15 mouse cellular contexts compared by ENCODE assay signal in the genomic region with DNA sequence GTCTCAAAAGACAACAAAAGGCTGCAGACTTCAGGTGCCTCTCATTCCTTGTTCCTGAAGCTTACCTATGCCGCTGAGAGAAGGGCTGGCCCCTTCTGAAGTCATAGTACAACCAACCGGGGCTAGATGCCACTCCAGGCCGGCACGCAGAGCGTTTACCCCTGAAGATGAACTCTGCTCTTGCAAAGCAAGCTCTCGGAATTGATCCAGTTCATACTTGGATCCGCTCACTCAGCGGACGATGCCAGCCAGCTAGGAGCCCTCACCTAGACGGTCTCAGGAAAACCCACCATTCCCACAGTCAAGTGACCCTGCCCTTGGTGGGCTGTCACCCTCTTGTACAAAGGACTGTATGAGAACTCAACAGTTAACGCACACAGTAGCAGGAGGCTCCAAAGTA. TPM values are rescaled to one million over a fixed set of nuclear protein-coding genes. Genes with fewer than 3 reads are reported as not detected.
DNase-seq lines count a peak whose midpoint lies in the region; ATAC-seq and TF ChIP-seq lines count a peak whose summit lies in the region.
"Had no signal": no experiment of that assay in that cellular context is flagged by ENCODE, and none has a peak within 500 bp of the region (broad histone marks: within the 10 kb centered on the region; RNA-seq: fewer than 3 reads in every experiment).

No protein-coding gene starts in this region.

- no peak for DNase-seq in heart, postnatal 4 days
- no peak for DNase-seq in cerebellum, adult 11 months
- DNase-seq in left cerebral cortex, postnatal 36 days (ENCODE audit: low spot score in 2 of 2) = no peak
- DNase-seq: cerebellum, adult 2 months; gastrocnemius, postnatal 10 days; lung, embryonic 14.5 days; right cerebral cortex, postnatal 14 days; thymus, postnatal 36 days had no signal

- no peak overlapping the region for H3K4me3 ChIP-seq in heart, embryonic 13.5 days
- no peak overlapping the region for H3K4me3 ChIP-seq in intestine, postnatal 0 days (ENCODE audit: low read depth, low read length)
- H3K4me3 ChIP-seq in kidney, embryonic 15.5 days (replicated peaks) = no peak overlapping the region
- no peak overlapping the region for H3K4me3 ChIP-seq in liver, embryonic 15.5 days (replicated peaks)
- H3K4me3 ChIP-seq: embryonic facial prominence, embryonic 12.5 days; forebrain, embryonic 13.5 days had no signal

- 91% methylated on average over 11 of the region's 11 CpGs for WGBS in heart, embryonic 13.5 days
- WGBS in intestine, postnatal 0 days = 58% methylated on average over 11 of the region's 11 CpGs
- 85% methylated on average over 11 of the region's 11 CpGs for WGBS in kidney, embryonic 15.5 days
- 83% methylated on average over 11 of the region's 11 CpGs for WGBS in liver, embryonic 15.5 days (ENCODE audit: insufficient replicate concordance)

- H3K9me3 ChIP-seq in heart, embryonic 13.5 days = peaks cover 6% of the 10 kb centered on the region; the same call in 1 of the 2 replicates
- H3K9me3 ChIP-seq in intestine, postnatal 0 days (ENCODE audit: control insufficient read depth) = no peaks in the 10 kb centered on the region
- H3K9me3 ChIP-seq in kidney, embryonic 15.5 days (replicated peaks) = no peaks in the 10 kb centered on the region
- 0 out of 2 replicates have a peak, but pooled peaks cover 6% of the 10 kb centered on the region for H3K9me3 ChIP-seq in liver, embryonic 15.5 days (replicated peaks)
- H3K9me3 ChIP-seq: forebrain, embryonic 13.5 days had no signal

- ATAC-seq in heart, embryonic 13.5 days (ENCODE audit: extremely low read depth, insufficient number of reproducible peaks, low FRiP score, low TSS enrichment) = no peak
- no peak for ATAC-seq in intestine, postnatal 0 days
- no peak for ATAC-seq in kidney, embryonic 15.5 days (replicated peaks; ENCODE audit: low FRiP score)
- ATAC-seq in liver, embryonic 15.5 days (ENCODE audit: insufficient read depth) = no peak
- ATAC-seq: CD4-positive, CD25-positive, alpha-beta regulatory T cell, adult 4 months; forebrain, embryonic 13.5 days had no signal

- no peak overlapping the region for H3K9ac ChIP-seq in heart, embryonic 13.5 days
- no peak overlapping the region for H3K9ac ChIP-seq in intestine, postnatal 0 days (ENCODE audit: low read depth, low read length)
- H3K9ac ChIP-seq in kidney, embryonic 15.5 days = no peak overlapping the region
- no peak overlapping the region for H3K9ac ChIP-seq in liver, embryonic 15.5 days
- H3K9ac ChIP-seq: embryonic facial prominence, embryonic 12.5 days; forebrain, embryonic 13.5 days; lung, embryonic 14.5 days had no signal

- H3K27me3 ChIP-seq in heart, embryonic 13.5 days (replicated peaks) = no peaks in the 10 kb centered on the region
- H3K27me3 ChIP-seq in intestine, postnatal 0 days (replicated peaks; ENCODE audit: control insufficient read depth, insufficient read depth, low read length) = no peaks in the 10 kb centered on the region
- H3K27me3 ChIP-seq in kidney, embryonic 15.5 days = no peaks in the 10 kb centered on the region
- H3K27me3 ChIP-seq in liver, embryonic 15.5 days = no peaks in the 10 kb centered on the region
- H3K27me3 ChIP-seq: embryonic facial prominence, embryonic 12.5 days; forebrain, embryonic 13.5 days had no signal

- intact Hi-C loops in left cerebral cortex, postnatal 36 days (cut with DNase I) = no loop called here

- H3K36me3 ChIP-seq in heart, embryonic 13.5 days = peaks cover 14% of the 10 kb centered on the region
- H3K36me3 ChIP-seq in intestine, postnatal 0 days (ENCODE audit: control insufficient read depth, insufficient read depth) = no peaks in the 10 kb centered on the region
- peaks cover 11% of the 10 kb centered on the region; the same call in 1 of the 2 replicates for H3K36me3 ChIP-seq in kidney, embryonic 15.5 days
- H3K36me3 ChIP-seq in liver, embryonic 15.5 days (replicated peaks) = peaks cover 17% of the 10 kb centered on the region

- no peak overlapping the region for H3K4me2 ChIP-seq in heart, embryonic 13.5 days
- peak overlapping the region; percentile 37 for H3K4me2 ChIP-seq in intestine, postnatal 0 days (replicated peaks; ENCODE audit: low read depth)
- no peak overlapping the region for H3K4me2 ChIP-seq in kidney, embryonic 15.5 days
- H3K4me2 ChIP-seq in liver, embryonic 15.5 days = peak overlapping the region; percentile 10; the same call in 1 of the 2 replicates
- H3K4me2 ChIP-seq: embryonic facial prominence, embryonic 12.5 days; forebrain, embryonic 13.5 days; lung, embryonic 14.5 days had no signal

- no peak for TF ChIP-seq CTCF in intestine, postnatal 0 days (IDR thresholded peaks at IDR 0.05; ENCODE audit: low read depth)

- H3K27ac ChIP-seq in heart, embryonic 13.5 days (replicated peaks) = peak overlapping the region; percentile 21
- no peak overlapping the region for H3K27ac ChIP-seq in intestine, postnatal 0 days (ENCODE audit: low read depth, low read length)
- peak overlapping the region; percentile 78 for H3K27ac ChIP-seq in kidney, embryonic 15.5 days
- H3K27ac ChIP-seq in liver, embryonic 15.5 days (replicated peaks) = peak overlapping the region; percentile 70; the same call in 1 of the 2 replicates
- H3K27ac ChIP-seq: embryonic facial prominence, embryonic 12.5 days; forebrain, embryonic 13.5 days had no signal

- peaks cover 72% of the 10 kb centered on the region for H3K4me1 ChIP-seq in heart, embryonic 13.5 days
- peaks cover 3% of the 10 kb centered on the region for H3K4me1 ChIP-seq in intestine, postnatal 0 days (replicated peaks; ENCODE audit: control insufficient read depth, insufficient read depth, low read length)
- H3K4me1 ChIP-seq in kidney, embryonic 15.5 days = peaks cover 61% of the 10 kb centered on the region
- peaks cover 71% of the 10 kb centered on the region for H3K4me1 ChIP-seq in liver, embryonic 15.5 days (replicated peaks)

RNA-seq across cellular contexts. Expression of a gene that starts 26.8 kb away (rescaled TPM):
- 202 and 213 TPM in 2 replicates for polyA plus RNA-seq in heart, embryonic 13.5 days (2015; fragmentation: Nextera tagmentation; extraction: Ambion mirVana)
- total RNA-seq in heart, postnatal 4 days (2021) = 100 to 1,000 TPM; 313 to 318 TPM
- polyA plus RNA-seq in intestine, postnatal 0 days (2015; fragmentation: Nextera tagmentation; extraction: Ambion mirVana) = 66.9 and 67.9 TPM in 2 replicates
- polyA plus RNA-seq in kidney, embryonic 15.5 days (2015; fragmentation: Nextera tagmentation; extraction: Ambion mirVana) = 200 TPM in 2 replicates
- polyA plus RNA-seq in liver, embryonic 15.5 days (2015; fragmentation: Nextera tagmentation; extraction: Ambion mirVana) = 110 and 120 TPM in 2 replicates
- 10 to 100 TPM; 33.8 to 36.2 TPM for total RNA-seq in left cerebral cortex, postnatal 36 days (2021)

Comparison
In these comparisons a context has a peak if more than half of its experiments do, and no peak if none do; other contexts are left out.
1. H3K4me2 ChIP-seq: peak in intestine, postnatal 0 days (single experiment) and liver, embryonic 15.5 days (single experiment); none in heart, embryonic 13.5 days (single experiment) and kidney, embryonic 15.5 days (single experiment).